Mouse (Mus musculus): Measurements from ENCODE around the gene Hist2h2aa1.

DNA sequence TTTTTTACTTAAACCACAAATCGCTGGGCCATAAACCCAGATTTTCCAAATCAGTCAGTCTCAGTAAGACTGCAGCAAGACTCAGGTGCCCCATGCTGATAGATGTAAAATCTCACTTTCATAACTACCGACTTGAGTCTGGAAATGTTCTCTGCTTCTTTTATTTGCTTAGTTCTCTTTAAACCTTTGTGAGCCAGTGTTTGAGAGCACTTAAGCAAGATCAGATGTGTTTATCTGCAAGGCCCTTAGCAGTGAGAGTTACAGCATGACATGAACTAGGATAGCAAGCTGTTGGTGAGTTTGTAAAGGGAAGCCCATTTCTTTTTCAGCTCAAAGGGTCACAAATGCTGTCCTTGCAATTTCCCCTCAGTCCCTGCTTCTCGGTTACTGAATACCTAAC lies 11.9 kb downstream of the Hist2h2aa1 start:
- TF ChIP-seq E2F4 (IDR thresholded peaks at IDR 0.05; ENCODE audit: insufficient replicate concordance, low read depth, low read length) (no peak), JUND (conservative IDR thresholded peaks at IDR 0.05; ENCODE audit: low read depth, low read length) (no peak)

Data from CH12.LX (cell line).